Mouse (Mus musculus): ENCODE measurements at regions not wholly inside any gene's neighbourhood (a gene's known extent, or its start where the extent isn't known, plus 50 kb on each side); places are given as distances from the start of the nearest gene placed in this dataset.

- TF ChIP-seq CTCF (IDR thresholded peaks at IDR 0.05) = no peak
- no peak for TF ChIP-seq POLR2A (IDR thresholded peaks at IDR 0.05; ENCODE audit: insufficient read depth, low read depth, low read length)
Measured at GRCm38 (mm10) chr2:48446617-48447016, 367.3 kb upstream of the Acvr2a start.
